Mouse (Mus musculus) heart, embryonic 14.5 days (tissue): ENCODE results near the gene Cst9. TPM values are rescaled to one million over a fixed set of nuclear protein-coding genes. Genes with fewer than 3 reads are reported as not detected.

Experiments used
- ATAC-seq: fragments of 200-750 bp; cut with Nextera tagmentation; 2 replicates; pipeline ENCODE4 v1.8.0; 2017; ENCODE audit warnings: low read depth, moderate TSS enrichment; ENCODE audit not compliant: insufficient number of reproducible peaks, insufficient read depth, low FRiP score
- H3K27ac ChIP-seq, 2 experiments: fragments of 200-500 bp in 1 of 2; fragments of 300-500 bp in 1 of 2; sonication (generic) in 1 of 2; replicated peaks in 1 of 2; 2 replicates each; pipeline ENCODE4 v1.5.1; 2012 to 2014; ENCODE audit warnings: low read depth in 2 of 2, low read length in 2 of 2, control low read depth in 1 of 2, mild to moderate bottlenecking in 1 of 2, mixed read lengths in 1 of 2; ENCODE audit not compliant: control insufficient read depth in 1 of 2, insufficient read depth in 1 of 2
- H3K27me3 ChIP-seq: fragments of 300-500 bp; sonication (generic); 2 replicates; pipeline ENCODE4 v1.6.1; 2014; ENCODE audit warnings: mild to moderate bottlenecking, low read length, control low read depth; ENCODE audit not compliant: control insufficient read depth, insufficient read depth
- H3K36me3 ChIP-seq: fragments of 300-500 bp; sonication (generic); 2 replicates; pipeline ENCODE4 v1.6.1; 2014; ENCODE audit warnings: mild to moderate bottlenecking, control low read depth, low read length, mixed read lengths; ENCODE audit not compliant: control insufficient read depth, insufficient read depth
- H3K4me1 ChIP-seq, 2 experiments: fragments of 200-500 bp in 1 of 2; fragments of 300-500 bp in 1 of 2; sonication (generic) in 1 of 2; 2 replicates each; pipeline ENCODE4 v1.6.1; 2012 to 2014; ENCODE audit warnings: low read length in 2 of 2, control low read depth in 1 of 2, mixed read lengths in 1 of 2; ENCODE audit not compliant: control insufficient read depth in 2 of 2, insufficient read depth in 2 of 2
- H3K4me2 ChIP-seq: fragments of 300-500 bp; sonication (generic); 2 replicates; pipeline ENCODE4 v1.6.1; 2014; ENCODE audit warnings: mild to moderate bottlenecking, low read length
- H3K4me3 ChIP-seq, 2 experiments: fragments of 200-500 bp in 1 of 2; fragments of 300-500 bp in 1 of 2; sonication (generic) in 1 of 2; 2 replicates each; pipeline ENCODE4 v1.5.1; 2012 to 2014; ENCODE audit warnings: low read length in 2 of 2, mild to moderate bottlenecking in 2 of 2, control low read depth in 1 of 2, low read depth in 1 of 2, moderate library complexity in 1 of 2; ENCODE audit not compliant: control insufficient read depth in 1 of 2, insufficient read depth in 1 of 2
- H3K9ac ChIP-seq: fragments of 300-500 bp; sonication (generic); 2 replicates; pipeline ENCODE4 v1.6.1; 2014; ENCODE audit warnings: mild to moderate bottlenecking, low read length
- H3K9me3 ChIP-seq: fragments of 300-500 bp; sonication (generic); 2 replicates; pipeline ENCODE4 v1.6.1; 2016; ENCODE audit warnings: low read length, control low read depth; ENCODE audit not compliant: control insufficient read depth
- WGBS: fragments of 180-500 bp; shearing (Covaris S2); extraction: QIAGEN DNeasy Blood & Tissue Kit; methylation state at CpG from one replicate; pipeline ENCODE4 v1.1.7; 2014; 5-methylcytosine and 5-hydroxymethylcytosine counted together
- polyA plus RNA-seq: library from polyadenylated mRNA; unstranded; fragments of >200 nt; fragmentation: Nextera tagmentation; extraction: Ambion mirVana; gene quantifications from 2 replicates; pipeline ENCODE4 v1.2.1, GENCODE M21; 2014

The Cst9 gene
- polyA plus RNA-seq, 1 experiment from 2014 or later = 6.8 TPM

DNA sequence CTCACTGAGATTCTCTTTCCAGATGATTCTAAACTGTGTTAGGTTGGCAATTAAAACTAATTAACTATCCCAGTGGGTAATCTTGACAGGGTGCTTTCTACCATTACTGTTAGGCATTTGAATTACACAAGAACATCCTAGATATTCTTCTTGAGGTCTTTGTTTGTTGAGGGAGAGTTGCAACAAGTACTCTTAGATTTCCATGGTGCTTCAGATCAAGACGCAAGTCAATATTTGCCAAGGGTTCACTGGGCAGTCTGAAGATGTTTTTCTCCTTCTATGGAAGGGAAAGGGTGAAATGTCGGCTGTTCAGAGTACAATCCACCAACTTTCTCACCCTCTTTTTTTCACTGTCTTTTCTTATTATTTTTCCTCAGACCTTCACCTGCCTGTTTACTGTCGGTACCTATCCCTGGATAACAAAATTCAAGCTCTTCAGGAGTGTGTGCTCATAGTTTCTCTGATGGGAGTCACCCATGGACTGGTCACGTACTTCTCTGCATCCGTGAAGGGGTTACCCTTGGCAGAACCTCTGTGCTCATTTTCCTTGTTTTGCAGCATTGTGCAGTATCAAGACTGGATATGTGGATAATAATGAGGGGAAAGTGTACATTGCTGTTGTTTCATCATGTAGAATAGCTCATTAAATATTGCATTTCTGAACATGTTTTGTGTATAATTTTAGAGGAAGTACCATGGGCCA is 3.3 kb downstream of the Cst9 start:
- WGBS = 79% methylated on average over 5 of the region's 5 CpGs
- H3K27me3 ChIP-seq = no peaks in the 10 kb centered on the region
- H3K9me3 ChIP-seq = no peaks in the 10 kb centered on the region
- no peak overlapping the region for H3K4me3 ChIP-seq
- ATAC-seq = no peak
- H3K4me2 ChIP-seq = no peak overlapping the region
- no peak overlapping the region for H3K9ac ChIP-seq
- H3K4me1 ChIP-seq = no peaks in the 10 kb centered on the region
- H3K27ac ChIP-seq = no peak overlapping the region
- no peaks in the 10 kb centered on the region for H3K36me3 ChIP-seq

DNA sequence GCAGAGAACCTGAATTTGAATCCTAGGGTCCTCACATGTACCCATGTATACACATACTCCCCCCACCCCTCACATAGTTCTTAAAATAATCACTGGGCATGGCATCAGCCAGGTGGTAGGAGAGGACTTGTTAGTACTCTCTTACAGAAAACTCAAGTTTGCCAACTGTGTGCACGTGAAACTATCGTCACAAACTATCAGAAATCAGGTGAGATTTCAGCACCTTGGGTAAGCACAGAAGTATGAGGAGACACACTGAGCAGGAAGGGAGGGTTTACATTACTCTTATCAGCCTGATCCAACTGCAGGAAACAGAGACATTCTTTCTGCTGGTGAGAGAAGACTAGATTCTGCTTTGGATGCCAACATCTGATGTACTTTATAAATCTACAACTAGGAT is 4.3 kb downstream of the Cst9 start:
- H3K27ac ChIP-seq = no peak overlapping the region
- ATAC-seq = no peak
- no peaks in the 10 kb centered on the region for H3K9me3 ChIP-seq
- no peak overlapping the region for H3K9ac ChIP-seq
- H3K36me3 ChIP-seq = no peaks in the 10 kb centered on the region
- no peak overlapping the region for H3K4me2 ChIP-seq
- 40% methylated on average over 2 of the region's 2 CpGs for whole genome bisulfite sequencing
- no peak overlapping the region for H3K4me3 ChIP-seq
- no peaks in the 10 kb centered on the region for H3K4me1 ChIP-seq
- no peaks in the 10 kb centered on the region for H3K27me3 ChIP-seq

- 38% methylated on average over 8 of the region's 8 CpGs for WGBS
- ATAC-seq = peak; percentile 31; the same call in 1 of the 2 replicates
- Histone ChIP-seq H3K27ac (no peak overlapping the region), H3K4me1 (peaks cover 0 to 1% of the 10 kb centered on the region in 2 experiments; a peak in 1 of 4 replicates), H3K27me3 (no peaks in the 10 kb centered on the region), H3K9ac (no peak overlapping the region), H3K36me3 (no peaks in the 10 kb centered on the region), H3K4me3 (no peak overlapping the region), H3K4me2 (0 out of 2 replicates have a peak overlapping the region, but pooled peaks have one; percentile 30), H3K9me3 (no peaks in the 10 kb centered on the region)
Measured at GRCm38 (mm10) chr2:148851116-148851906, 16.4 kb downstream of the Cst9 start.

DNA sequence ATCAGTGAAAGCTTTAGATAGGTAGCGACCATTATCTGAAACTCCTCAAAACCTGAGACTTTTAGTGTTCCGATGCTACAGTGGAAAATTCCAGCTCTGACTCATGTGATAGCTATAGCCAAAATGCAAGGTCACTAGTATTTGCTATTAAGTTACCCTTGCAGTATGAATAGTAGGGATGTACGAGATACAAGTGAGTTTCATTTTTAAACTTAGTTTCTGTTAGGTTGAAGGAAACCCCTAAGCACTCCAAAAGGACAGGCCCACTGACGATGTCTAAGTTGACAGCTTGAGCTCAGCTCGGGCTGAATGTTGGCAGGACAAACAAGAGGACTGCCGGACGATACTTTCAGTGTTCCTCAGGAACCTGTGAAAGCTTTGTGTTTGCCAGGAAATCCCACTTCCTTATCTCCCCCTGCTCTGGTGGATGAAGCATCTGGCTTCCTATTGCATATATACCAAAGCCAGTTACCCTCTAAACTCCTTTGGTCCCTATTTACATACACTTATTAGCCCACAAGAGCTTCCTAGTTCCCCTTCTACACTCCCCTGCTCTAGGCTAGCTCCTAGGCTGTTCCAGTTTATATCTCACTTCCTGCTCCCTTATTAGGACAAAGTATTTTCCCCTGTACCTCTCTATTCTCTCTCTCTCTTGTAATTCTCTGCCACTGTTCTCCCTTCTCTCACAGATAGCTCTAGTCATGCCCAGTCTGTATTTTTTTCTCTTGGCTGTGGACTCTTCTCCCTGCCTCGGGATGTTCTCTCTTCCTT is 21.9 kb downstream of the Cst9 start:
- no peaks in the 10 kb centered on the region for H3K36me3 ChIP-seq
- H3K4me3 ChIP-seq = no peak overlapping the region
- peak; percentile 26; the same call in 1 of the 2 replicates for ATAC-seq
- no peaks in the 10 kb centered on the region for H3K27me3 ChIP-seq
- H3K4me2 ChIP-seq = peak overlapping the region; percentile 40
- 25% methylated on average over 8 of the region's 8 CpGs for WGBS
- H3K9ac ChIP-seq = no peak overlapping the region
- no peaks in the 10 kb centered on the region for H3K9me3 ChIP-seq
- H3K27ac ChIP-seq = peak overlapping the region; percentile 29 to 50
- H3K4me1 ChIP-seq = peaks cover 2 to 17% of the 10 kb centered on the region in 2 experiments

DNA sequence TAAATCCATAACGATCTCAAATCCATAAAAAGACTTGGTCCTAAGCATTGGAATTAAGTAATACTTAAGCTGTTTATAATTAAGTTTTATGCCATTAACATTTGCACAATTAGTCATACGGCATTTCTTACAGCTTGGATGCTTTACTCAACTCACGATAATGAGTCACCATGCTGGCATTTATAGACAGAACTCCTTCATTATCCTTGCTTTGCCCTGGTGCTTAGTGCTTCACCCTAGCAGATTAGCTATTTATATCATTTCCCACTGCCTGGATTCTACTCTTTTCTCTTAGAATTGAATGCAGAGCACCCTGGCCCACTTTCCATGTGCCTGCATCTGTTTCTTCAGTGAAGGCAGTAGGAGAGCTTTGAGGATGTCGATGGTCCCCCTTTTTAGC is 22.6 kb downstream of the Cst9 start:
- H3K9ac ChIP-seq = no peak overlapping the region
- no peaks in the 10 kb centered on the region for H3K36me3 ChIP-seq
- H3K27ac ChIP-seq = peak overlapping the region in 1 of 2 experiments; percentile 50; a peak in 1 of 4 replicates
- no peak overlapping the region for H3K4me2 ChIP-seq
- 56% methylated on average over 4 of the region's 4 CpGs for WGBS
- ATAC-seq = no peak
- H3K27me3 ChIP-seq = no peaks in the 10 kb centered on the region
- no peaks in the 10 kb centered on the region for H3K9me3 ChIP-seq
- H3K4me3 ChIP-seq = no peak overlapping the region
- H3K4me1 ChIP-seq = peaks cover 2 to 17% of the 10 kb centered on the region in 2 experiments

DNA sequence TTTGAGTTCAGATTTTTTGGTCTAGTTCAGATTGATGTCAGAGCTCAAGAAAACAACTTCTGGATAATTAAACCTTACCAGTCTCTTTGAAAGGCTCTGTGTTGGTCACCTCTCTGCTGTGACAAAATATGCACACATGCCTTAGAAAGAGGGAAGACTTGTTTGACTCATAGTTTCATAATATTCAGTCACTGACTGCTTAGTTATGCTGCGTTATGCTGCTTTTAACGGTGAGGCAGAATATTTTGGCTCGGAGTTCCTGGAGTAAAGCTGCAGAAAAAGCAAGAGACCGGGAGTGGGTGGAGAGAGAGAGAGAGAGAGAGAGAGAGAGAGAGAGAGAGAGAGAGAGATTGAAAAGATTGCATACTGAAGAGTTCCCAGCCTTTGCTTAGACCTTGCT is 26.0 kb downstream of the Cst9 start:
- WGBS = 71% methylated on average over 4 of the region's 4 CpGs
- no peaks in the 10 kb centered on the region for H3K27me3 ChIP-seq
- no peaks in the 10 kb centered on the region for H3K9me3 ChIP-seq
- H3K4me2 ChIP-seq = no peak overlapping the region
- no peak for ATAC-seq
- peaks cover 2 to 26% of the 10 kb centered on the region in 2 experiments for H3K4me1 ChIP-seq
- no peak overlapping the region for H3K9ac ChIP-seq
- H3K4me3 ChIP-seq = no peak overlapping the region
- 0 out of 4 replicates have a peak overlapping the region, but pooled peaks of 1 of the 2 experiments have one; percentile 6 for H3K27ac ChIP-seq
- H3K36me3 ChIP-seq = no peaks in the 10 kb centered on the region

- Histone ChIP-seq H3K9me3 (no peaks in the 10 kb centered on the region), H3K4me2 (no peak overlapping the region), H3K36me3 (no peaks in the 10 kb centered on the region), H3K4me1 (peaks cover 2 to 21% of the 10 kb centered on the region in 2 experiments), H3K4me3 (no peak overlapping the region), H3K9ac (no peak overlapping the region), H3K27me3 (no peaks in the 10 kb centered on the region), H3K27ac (no peak overlapping the region)
- ATAC-seq = no peak
Measured at GRCm38 (mm10) chr2:148861693-148862092, 26.7 kb downstream of the Cst9 start.
